Mouse (Mus musculus) regulatory T cell (primary cell): ENCODE data around the gene Sik3.

Experiments
- in situ Hi-C: fragments of 300-600 bp; cut with MboI, MseI; formaldehyde crosslinking; loops from one replicate; pipeline ENCODE4 v1.15.1; 2025; ENCODE audit warnings: high pct_unique_total_duplicates

Gene Sik3

GRCm38 (mm10) chr9:46268343-46268873 is 255.8 kb downstream of the Sik3 start, which contains the start of gene Apoa5:
TSS of gene Apoa5 (plus strand) at chr9:46268633.
- in situ Hi-C loops, result no loop called here

GRCm38 (mm10) chr9:46269125-46269524 is 256.5 kb downstream of the Sik3 start:
- in situ Hi-C loops, result no loop called here

GRCm38 (mm10) chr9:46270782-46271181 is 258.2 kb downstream of the Sik3 start:
- in situ Hi-C loops, result no loop called here

- in situ Hi-C loops, result no loop called here
These were observed 259.4 kb downstream of the Sik3 start for GRCm38 (mm10) chr9:46272070-46272469.

- in situ Hi-C loops, result no loop called here
These were observed 260.2 kb downstream of the Sik3 start, which contains the start of gene Zpr1 for GRCm38 (mm10) chr9:46272677-46273454. TSS of gene Zpr1 (plus strand) at chr9:46273064.
